21 mouse cellular contexts compared by ENCODE assay signal in the genomic region with DNA sequence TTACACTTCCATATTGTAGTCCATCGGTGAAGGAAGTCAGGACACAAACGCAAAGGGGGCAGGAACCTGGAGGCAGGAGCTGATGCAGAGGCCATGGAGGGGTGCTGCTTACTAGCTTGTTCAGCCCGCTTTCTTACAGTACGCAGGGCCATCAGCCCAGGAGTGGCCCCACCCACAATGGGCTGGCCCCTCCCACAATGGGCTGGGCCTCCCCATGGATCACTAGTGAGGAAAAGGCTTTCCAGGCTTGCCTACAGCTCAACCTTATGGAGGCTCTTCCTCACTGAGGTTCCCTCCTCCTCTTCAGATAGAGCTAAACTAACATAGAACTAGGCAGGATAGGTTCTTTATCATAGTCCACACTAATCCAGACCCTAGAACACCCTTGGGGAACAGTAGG. TPM values are rescaled to one million over a fixed set of nuclear protein-coding genes. Genes with fewer than 3 reads are reported as not detected.
DNase-seq lines count a peak whose midpoint lies in the region; ATAC-seq lines count a peak whose summit lies in the region.
"Had no signal": no experiment of that assay in that cellular context is flagged by ENCODE, and none has a peak within 500 bp of the region (broad histone marks: within the 10 kb centered on the region; RNA-seq: fewer than 3 reads in every experiment).

No protein-coding gene starts in this region.

- peak; percentile 54 for DNase-seq in heart, adult 11 months
- DNase-seq in heart, postnatal 4 days: no peak
- DNase-seq in 3134 (ENCODE audit: extremely low read depth, insufficient read length, low spot score) (peak; percentile 21), R1 (ENCODE audit: low read depth, low spot score) (peak; percentile 78)
- DNase-seq in left cerebral cortex, adult 9 months (ENCODE audit: low spot score in 2 of 2): no peak
- DNase-seq: adrenal gland, adult 2 months; adrenal gland, postnatal 14 days; B cell, adult 2 months; cerebellum, adult 11 months; cerebellum, adult 8-10 months; cerebellum, postnatal 10 days; cerebellum, postnatal 36 days; gastrocnemius, postnatal 10 days; gastrocnemius, postnatal 36 days had no signal

- ATAC-seq in megakaryocyte, adult 5-6 weeks (ENCODE audit: poor library complexity, severe bottlenecking): no peak
- ATAC-seq: CD4-positive, CD25-positive, alpha-beta regulatory T cell, adult 4 months; forebrain, embryonic 13.5 days; forebrain, embryonic 16.5 days; hindbrain, embryonic 16.5 days; intestine, embryonic 15.5 days had no signal

RNA-seq across cellular contexts. Expression of a gene that starts 3.2 kb away (rescaled TPM):
- 10 to 100 TPM in 1 of 2 experiments, 1 to 10 TPM in 1; 9.5 to 11.6 TPM for total RNA-seq in heart, postnatal 4 days (2021)
- total RNA-seq in megakaryocyte, adult 5-6 weeks (2015): 117 and 121 TPM in 2 replicates
- 68.6 and 70.6 TPM in 2 replicates for total RNA-seq in megakaryocyte, adult 5-6 weeks (2017)

RNA-seq across cellular contexts. Expression of a gene that starts 14.0 kb away (rescaled TPM):
- 10 to 100 TPM; 24.0 to 25.1 TPM for total RNA-seq in heart, postnatal 4 days (2021)
- total RNA-seq in megakaryocyte, adult 5-6 weeks (2015): not detected in 2 replicates
- not detected in 2 replicates for total RNA-seq in megakaryocyte, adult 5-6 weeks (2017)
- total RNA-seq: ES-E14 had no signal

Comparison
In these comparisons a context has a peak if more than half of its experiments do, and no peak if none do; other contexts are left out.
1. DNase-seq: peak in heart, adult 11 months (single experiment), 3134 (single experiment) and R1 (single experiment); none in heart, postnatal 4 days (single experiment) and left cerebral cortex, adult 9 months (0 of 2).
2. RNA of a gene that starts 3.2 kb away (total RNA-seq): 68.6 to 121 TPM in megakaryocyte, adult 5-6 weeks; 9.5 to 11.6 TPM in heart, postnatal 4 days; every median in the first group is over 4 times any median in the second.
3. RNA of a gene that starts 14.0 kb away (total RNA-seq): 24.0 to 25.1 TPM in heart, postnatal 4 days; not detected in megakaryocyte, adult 5-6 weeks; every median in the first group is over 10 times any median in the second.